Mouse (Mus musculus) kidney, postnatal 0 days (tissue): ENCODE measurements at regions not wholly inside any gene's neighbourhood (a gene's known extent, or its start where the extent isn't known, plus 50 kb on each side); places are given as distances from the start of the nearest gene placed in this dataset. TPM values are rescaled to one million over a fixed set of nuclear protein-coding genes. Genes with fewer than 3 reads are reported as not detected.

ENCODE experiments used
- ATAC-seq: fragments of 200-750 bp; cut with Nextera tagmentation; replicated peaks from 2 replicates; pipeline ENCODE4 v1.8.0; 2017; ENCODE audit warnings: low read depth, moderate number of reproducible peaks, moderate TSS enrichment, moderate library complexity; ENCODE audit not compliant: low FRiP score
- DNase-seq: peaks from one replicate; pipeline ENCODE4 v3.0.0-alpha.2; 2016; ENCODE audit warnings: low spot score
- H3K27ac ChIP-seq: fragments of 300-500 bp; sonication (generic); 2 replicates; pipeline ENCODE4 v1.5.1; 2014; ENCODE audit warnings: mild to moderate bottlenecking
- H3K27me3 ChIP-seq: fragments of 300-500 bp; sonication (generic); 2 replicates; pipeline ENCODE4 v1.6.1; 2014; ENCODE audit warnings: low read length, mixed read lengths; ENCODE audit not compliant: insufficient read depth
- H3K36me3 ChIP-seq: fragments of 300-500 bp; sonication (generic); 2 replicates; pipeline ENCODE4 v1.6.1; 2014; ENCODE audit warnings: low read length, mixed read lengths; ENCODE audit not compliant: insufficient read depth
- H3K4me1 ChIP-seq: fragments of 300-500 bp; sonication (generic); replicated peaks from 2 replicates; pipeline ENCODE4 v1.6.1; 2014; ENCODE audit warnings: antibody characterized with exemption, low read length, mixed read lengths; ENCODE audit not compliant: insufficient read depth
- H3K4me2 ChIP-seq: fragments of 300-500 bp; sonication (generic); 2 replicates; pipeline ENCODE4 v1.6.1; 2014; ENCODE audit warnings: mild to moderate bottlenecking, low read length, moderate library complexity, mixed read lengths
- H3K4me3 ChIP-seq: fragments of 300-500 bp; sonication (generic); replicated peaks from 2 replicates; pipeline ENCODE4 v1.5.1; 2014; ENCODE audit warnings: low read depth, low read length
- H3K9ac ChIP-seq: fragments of 300-500 bp; sonication (generic); 2 replicates; pipeline ENCODE4 v1.6.1; 2014; ENCODE audit warnings: low read depth, low read length
- H3K9me3 ChIP-seq: fragments of 300-500 bp; sonication (generic); replicated peaks from 2 replicates; pipeline ENCODE4 v1.6.1; 2016; ENCODE audit warnings: low read length, inconsistent platforms, mixed read lengths
- CTCF ChIP-seq: IDR thresholded peaks from 2 replicates; pipeline ENCODE4 v1.5.1; 2016; ENCODE audit warnings: antibody characterized with exemption, low read depth, mild to moderate bottlenecking, moderate library complexity
- whole genome bisulfite sequencing: fragments of 180-500 bp; shearing (Covaris S2); extraction: QIAGEN DNeasy Blood & Tissue Kit; methylation state at CpG from one replicate; pipeline ENCODE4 v1.1.7; 2014; 5-methylcytosine and 5-hydroxymethylcytosine counted together
- microRNA-seq: library from miRNA; unstranded; fragments of <30 nt; microRNA quantifications from one replicate; pipeline ENCODE4, GENCODE M21; 2016

GRCm38 (mm10) chr8:44559161-44559560 is 376.1 kb upstream of the Fat1 start:
- no peak overlapping the region for H3K9ac ChIP-seq
- no peak for ATAC-seq

GRCm38 (mm10) chr8:44576314-44576858 is 358.9 kb upstream of the Fat1 start:
- Histone ChIP-seq H3K27me3 (no peaks in the 10 kb centered on the region), H3K27ac (no peak overlapping the region), H3K36me3 (no peaks in the 10 kb centered on the region), H3K9me3 (no peaks in the 10 kb centered on the region), H3K9ac (no peak overlapping the region), H3K4me2 (no peak overlapping the region), H3K4me1 (no peaks in the 10 kb centered on the region), H3K4me3 (no peak overlapping the region)
- 88% methylated on average over 5 of the region's 5 CpGs for WGBS
- ATAC-seq: no peak
- DNase-seq: no peak
- TF ChIP-seq CTCF: no peak

More at GRCm38 (mm10) chr8:44559161-44559560, 376.1 kb upstream of the Fat1 start:
- no peaks in the 10 kb centered on the region for H3K27me3 ChIP-seq
- H3K4me1 ChIP-seq: no peaks in the 10 kb centered on the region
- TF ChIP-seq CTCF: no peak
- H3K36me3 ChIP-seq: no peaks in the 10 kb centered on the region
- H3K27ac ChIP-seq: no peak overlapping the region
- WGBS: 88% methylated on average over 9 of the region's 9 CpGs
- H3K4me3 ChIP-seq: no peak overlapping the region
- H3K9me3 ChIP-seq: no peaks in the 10 kb centered on the region
- no peak overlapping the region for H3K4me2 ChIP-seq
- DNase-seq: no peak

GRCm38 (mm10) chr8:44576993-44577392 is 358.3 kb upstream of the Fat1 start:
- DNase-seq (no peak), ATAC-seq (no peak)
- Histone ChIP-seq H3K9ac (no peak overlapping the region), H3K9me3 (no peaks in the 10 kb centered on the region), H3K4me2 (no peak overlapping the region), H3K36me3 (no peaks in the 10 kb centered on the region), H3K27ac (no peak overlapping the region), H3K4me1 (no peaks in the 10 kb centered on the region), H3K4me3 (no peak overlapping the region), H3K27me3 (no peaks in the 10 kb centered on the region)
- 73% methylated on average over 5 of the region's 5 CpGs for WGBS
- TF ChIP-seq CTCF: no peak

Small RNAs in the stretch of these regions (microRNA-seq; reads per million reads assigned to microRNA genes)
- not detected for gene Gm26241
